Mouse (Mus musculus) limb, embryonic 14.5 days (tissue): ENCODE measurements around the gene Tnpo1. TPM values are rescaled to one million over a fixed set of nuclear protein-coding genes. Genes with fewer than 3 reads are reported as not detected.

Experiments used
- ATAC-seq: fragments of 200-750 bp; cut with Nextera tagmentation; 2 replicates; pipeline ENCODE4 v1.8.0; 2017; ENCODE audit warnings: low read depth, moderate number of reproducible peaks, moderate TSS enrichment; ENCODE audit not compliant: low FRiP score
- DNase-seq: peaks from one replicate; pipeline ENCODE4 v3.0.0-alpha.2; 2015; ENCODE audit warnings: low spot score
- H3K27ac ChIP-seq: fragments of 300-500 bp; sonication (generic); replicated peaks from 2 replicates; pipeline ENCODE4 v1.5.1; 2014; ENCODE audit warnings: low read depth, mild to moderate bottlenecking, low read length, moderate library complexity, mixed read lengths
- H3K27me3 ChIP-seq: fragments of 300-500 bp; sonication (generic); 2 replicates; pipeline ENCODE4 v1.6.1; 2014; ENCODE audit warnings: low read length, mixed read lengths; ENCODE audit not compliant: control insufficient read depth, insufficient read depth
- H3K36me3 ChIP-seq: fragments of 300-500 bp; sonication (generic); 2 replicates; pipeline ENCODE4 v1.6.1; 2014; ENCODE audit warnings: mild to moderate bottlenecking, low read length, moderate library complexity, mixed read lengths; ENCODE audit not compliant: control insufficient read depth, insufficient read depth
- H3K4me1 ChIP-seq: fragments of 300-500 bp; sonication (generic); 2 replicates; pipeline ENCODE4 v1.6.1; 2014; ENCODE audit warnings: antibody characterized with exemption, low read length, mixed read lengths; ENCODE audit not compliant: control insufficient read depth, insufficient read depth
- H3K4me2 ChIP-seq: fragments of 300-500 bp; sonication (generic); replicated peaks from 2 replicates; pipeline ENCODE4 v1.6.1; 2014; ENCODE audit warnings: low read depth, mild to moderate bottlenecking, low read length, moderate library complexity; ENCODE audit not compliant: severe bottlenecking
- H3K4me3 ChIP-seq: fragments of 300-500 bp; sonication (generic); replicated peaks from 2 replicates; pipeline ENCODE4 v1.5.1; 2014; ENCODE audit warnings: low read length
- H3K9ac ChIP-seq: fragments of 300-500 bp; sonication (generic); 2 replicates; pipeline ENCODE4 v1.6.1; 2014; ENCODE audit warnings: mild to moderate bottlenecking, low read depth, low read length, moderate library complexity; ENCODE audit not compliant: severe bottlenecking
- H3K9me3 ChIP-seq: fragments of 300-500 bp; sonication (generic); 2 replicates; pipeline ENCODE4 v1.6.1; 2016; ENCODE audit warnings: low read length; ENCODE audit not compliant: control insufficient read depth
- POLR2A ChIP-seq: fragments of 200-500 bp; IDR thresholded peaks from 2 replicates; pipeline ENCODE4 v1.8.0; 2012; ENCODE audit warnings: inconsistent platforms, mild to moderate bottlenecking, moderate library complexity, borderline replicate concordance; ENCODE audit not compliant: insufficient read depth, insufficient read length; ENCODE audit errors: extremely low read depth
- WGBS: fragments of 180-500 bp; shearing (Covaris S2); extraction: QIAGEN DNeasy Blood & Tissue Kit; methylation state at CpG from one replicate; pipeline ENCODE4 v1.1.7; 2014; 5-methylcytosine and 5-hydroxymethylcytosine counted together
- polyA plus RNA-seq, 2 experiments: library from polyadenylated mRNA; depleted of rRNA in 1 of 2; stranded (reverse) in 1 of 2; unstranded in 1 of 2; fragments of >200 nt; fragmentation: Nextera tagmentation in 1 of 2; extraction: Ambion mirVana in 1 of 2; gene quantifications; 2 replicates each; pipeline versions ENCODE4 v1.2.1 to v1.2.3; 2012 to 2014

Tnpo1 gene
- polyA plus RNA-seq, 2 experiments: 38.7 to 43.2 TPM

DNA sequence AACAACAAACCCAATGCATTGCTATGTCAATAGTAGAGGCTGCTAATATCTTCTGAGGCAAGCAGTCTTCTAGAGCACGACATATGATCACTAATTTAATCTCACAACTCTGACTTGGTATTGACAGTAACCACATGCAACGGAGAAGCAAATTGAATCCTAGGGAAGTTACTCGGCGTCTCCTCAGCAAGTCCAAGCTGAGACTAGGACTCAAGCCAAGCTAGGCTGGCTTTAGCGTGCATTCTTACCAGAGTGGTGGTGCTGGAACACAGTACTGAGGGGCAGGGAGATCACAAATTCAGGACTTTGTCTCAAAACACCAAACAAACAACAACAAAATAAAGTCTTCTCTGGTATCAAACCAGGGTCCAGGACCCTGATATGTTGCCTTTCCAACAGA, 28.6 kb downstream of the Tnpo1 start:
- H3K27ac ChIP-seq: no peak overlapping the region
- H3K9ac ChIP-seq: no peak overlapping the region
- H3K9me3 ChIP-seq: no peaks in the 10 kb centered on the region
- peaks cover 2% of the 10 kb centered on the region; the same call in 1 of the 2 replicates for H3K4me1 ChIP-seq
- H3K36me3 ChIP-seq: peaks cover 8% of the 10 kb centered on the region
- H3K4me2 ChIP-seq: no peak overlapping the region
- no peak overlapping the region for H3K4me3 ChIP-seq
- DNase-seq (no peak), ATAC-seq (no peak)
- TF ChIP-seq POLR2A: no peak
- whole genome bisulfite sequencing: 86% methylated on average over 5 of the region's 5 CpGs
- H3K27me3 ChIP-seq: no peaks in the 10 kb centered on the region

DNA sequence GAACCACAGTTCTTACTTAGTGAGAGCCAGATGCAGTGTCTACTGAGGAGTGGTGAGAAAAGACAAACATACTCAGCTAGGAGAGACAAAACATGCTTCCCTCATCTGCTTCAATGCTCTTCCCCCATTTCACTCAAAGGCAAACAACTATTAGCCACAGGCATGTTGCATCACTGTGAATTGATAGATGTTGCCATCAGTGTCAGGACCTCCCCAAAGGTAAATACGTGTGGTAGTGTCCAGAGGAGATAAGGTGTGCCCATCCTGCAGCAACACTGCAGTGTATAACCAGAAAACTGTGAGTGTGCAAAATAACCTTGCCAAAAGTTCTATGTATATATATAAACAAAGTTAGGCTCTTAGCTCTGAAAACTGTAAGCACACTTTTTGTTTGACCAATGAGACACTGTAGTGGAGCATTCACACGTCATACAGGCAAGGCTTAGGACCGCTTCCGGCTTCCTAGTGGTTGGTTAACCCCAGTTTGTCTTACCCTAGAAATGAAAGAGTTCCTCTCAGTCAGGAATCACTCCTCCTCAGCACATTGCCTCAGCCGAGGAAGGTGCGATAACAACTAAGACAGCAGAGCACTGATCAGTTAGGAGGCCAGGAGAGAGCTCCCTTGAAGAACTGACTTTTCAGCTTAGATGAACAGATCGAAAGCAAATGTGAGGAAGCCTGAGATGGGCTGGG, 29.6 kb downstream of the Tnpo1 start:
- no peak overlapping the region for H3K4me2 ChIP-seq
- no peaks in the 10 kb centered on the region for H3K27me3 ChIP-seq
- ATAC-seq: no peak
- 83% methylated on average over 7 of the region's 7 CpGs for WGBS
- 0 out of 2 replicates have a peak overlapping the region, but pooled peaks have one; percentile 33 for H3K27ac ChIP-seq
- peaks cover 3% of the 10 kb centered on the region; the same call in 1 of the 2 replicates for H3K36me3 ChIP-seq
- no peak for TF ChIP-seq POLR2A
- H3K9ac ChIP-seq: no peak overlapping the region
- H3K4me3 ChIP-seq: no peak overlapping the region
- no peaks in the 10 kb centered on the region for H3K9me3 ChIP-seq
- DNase-seq: no peak
- peaks cover 8% of the 10 kb centered on the region for H3K4me1 ChIP-seq

DNA sequence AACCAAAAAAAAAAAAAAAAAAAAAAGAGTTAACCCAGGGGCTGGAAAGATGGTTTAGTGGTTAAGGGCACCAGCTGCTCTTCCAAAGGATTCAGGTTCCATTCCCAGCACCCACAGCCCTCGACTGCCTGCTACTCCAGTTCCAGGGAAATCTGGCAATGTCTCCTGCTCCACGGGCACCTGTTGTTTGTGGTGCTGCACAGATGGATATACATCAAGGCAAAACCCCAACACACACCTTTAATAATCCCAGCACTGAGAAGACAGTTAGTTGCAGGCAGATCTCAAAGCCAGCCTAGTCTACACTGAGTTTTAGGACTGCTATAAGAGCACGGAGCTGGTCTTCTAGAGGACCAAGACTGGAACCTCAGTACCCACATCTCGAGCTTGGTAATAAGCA, 30.2 kb downstream of the Tnpo1 start:
- 74% methylated on average over 4 of the region's 4 CpGs for WGBS
- H3K4me2 ChIP-seq: no peak overlapping the region
- no peak overlapping the region for H3K9ac ChIP-seq
- H3K4me3 ChIP-seq: no peak overlapping the region
- no peak for TF ChIP-seq POLR2A
- no peak for DNase-seq
- H3K36me3 ChIP-seq: peaks cover 3% of the 10 kb centered on the region; the same call in 1 of the 2 replicates
- H3K9me3 ChIP-seq: no peaks in the 10 kb centered on the region
- ATAC-seq: no peak
- H3K27me3 ChIP-seq: no peaks in the 10 kb centered on the region
- peaks cover 11% of the 10 kb centered on the region for H3K4me1 ChIP-seq
- no peak overlapping the region for H3K27ac ChIP-seq

DNA sequence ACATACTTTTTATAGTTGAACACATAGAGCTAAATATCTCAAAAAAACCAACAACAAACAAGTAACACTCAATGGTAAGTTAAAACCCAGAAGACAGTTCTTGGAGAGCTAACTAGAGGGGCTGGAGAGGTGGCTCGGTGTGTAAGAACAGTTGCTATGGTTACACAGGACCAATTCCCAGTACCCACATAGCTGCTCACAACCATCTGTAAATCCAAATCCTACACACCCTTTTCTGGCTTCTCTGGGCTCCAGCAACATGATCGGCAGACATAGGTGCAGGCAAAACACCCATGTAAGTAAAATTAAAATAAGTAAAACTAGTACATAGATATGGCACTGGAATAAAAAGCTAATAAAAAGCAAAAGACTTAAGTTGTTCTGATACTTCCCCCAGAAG, 31.3 kb downstream of the Tnpo1 start:
- no peak for TF ChIP-seq POLR2A
- H3K9me3 ChIP-seq: no peaks in the 10 kb centered on the region
- no peak overlapping the region for H3K4me2 ChIP-seq
- no peak overlapping the region for H3K9ac ChIP-seq
- no peak overlapping the region for H3K27ac ChIP-seq
- WGBS: 50% methylated on average over 2 of the region's 2 CpGs
- ATAC-seq: no peak
- H3K4me1 ChIP-seq: peaks cover 11% of the 10 kb centered on the region
- no peak overlapping the region for H3K4me3 ChIP-seq
- no peaks in the 10 kb centered on the region for H3K27me3 ChIP-seq
- no peak for DNase-seq
- H3K36me3 ChIP-seq: peaks cover 3% of the 10 kb centered on the region; the same call in 1 of the 2 replicates

DNA sequence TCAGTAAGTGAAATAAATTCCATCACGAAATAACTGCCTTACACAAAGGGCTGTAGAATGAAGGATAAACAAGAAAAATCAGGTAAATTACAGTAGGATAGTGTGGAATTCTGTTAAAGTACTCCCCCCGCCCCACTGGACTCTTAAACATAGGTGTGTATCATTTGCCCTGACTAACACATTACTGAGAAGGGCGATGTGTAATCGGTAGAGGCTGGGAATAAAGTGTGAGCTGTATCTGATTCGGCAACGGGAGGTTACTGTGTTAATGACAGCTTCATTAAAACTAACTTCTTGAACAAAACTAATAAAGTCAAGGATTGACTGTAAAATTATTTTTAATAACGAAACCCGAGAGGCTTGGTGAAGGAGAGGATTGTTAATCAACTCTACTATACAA, 34.7 kb downstream of the Tnpo1 start:
- Histone ChIP-seq H3K36me3 (peaks cover 23% of the 10 kb centered on the region), H3K4me2 (peak overlapping the region; percentile 82), H3K9ac (peak overlapping the region; percentile 90; the same call in 1 of the 2 replicates), H3K27ac (no peak overlapping the region; the same call in 1 of the 2 replicates), H3K4me3 (peak overlapping the region; percentile 76), H3K27me3 (no peaks in the 10 kb centered on the region), H3K4me1 (peaks cover 11% of the 10 kb centered on the region), H3K9me3 (no peaks in the 10 kb centered on the region)
- no peak for DNase-seq
- TF ChIP-seq POLR2A: no peak
- no peak for ATAC-seq
- 8% methylated on average over 8 of the region's 8 CpGs for WGBS
